Comparison of ENCODE assay signal across 18 mouse cellular contexts in genomic region chr1:187238061-187238460, GRCm38 (mm10). TPM values are rescaled to one million over a fixed set of nuclear protein-coding genes. Genes with fewer than 3 reads are reported as not detected.
"Had no signal": no experiment of that assay in that cellular context is flagged by ENCODE, and none has a peak within 500 bp of the region (broad histone marks: within the 10 kb centered on the region; RNA-seq: fewer than 3 reads in every experiment).

No protein-coding gene starts in this region.

- H3K4me2 ChIP-seq: hindbrain, embryonic 15.5 days; limb, embryonic 13.5 days; midbrain, embryonic 11.5 days had no signal

- DNase-seq: layer of hippocampus, adult 9-11 months; liver; lung, adult 2 months; lung, postnatal 14 days; lung, postnatal 4 days; midbrain, embryonic 14.5 days; thymus, adult 2 months; thymus, postnatal 14 days; thymus, postnatal 4 days had no signal

- H3K36me3 ChIP-seq: hindbrain, embryonic 15.5 days had no signal

- H3K27me3 ChIP-seq: hindbrain, embryonic 15.5 days; limb, embryonic 13.5 days had no signal

- H3K27ac ChIP-seq: hindbrain, embryonic 15.5 days; layer of hippocampus, adult 2 months; limb, embryonic 10.5 days; limb, embryonic 13.5 days; liver, embryonic 14.5 days; stomach, postnatal 0 days had no signal

- H3K4me3 ChIP-seq: hindbrain, embryonic 15.5 days; layer of hippocampus, adult 2 months; limb, embryonic 10.5 days; limb, embryonic 13.5 days had no signal

- H3K9ac ChIP-seq: hindbrain, embryonic 15.5 days; limb, embryonic 13.5 days; liver, embryonic 14.5 days had no signal

- H3K9me3 ChIP-seq: hindbrain, embryonic 15.5 days; limb, embryonic 10.5 days; limb, embryonic 13.5 days had no signal

- H3K4me1 ChIP-seq: hindbrain, embryonic 15.5 days; limb, embryonic 13.5 days had no signal

RNA-seq across cellular contexts. Expression of gene Spata17, which starts 22.8 kb away (rescaled TPM):
- polyA plus RNA-seq: small intestine, adult 2 months; spleen, adult 2 months had no signal
